Mouse (Mus musculus) lung, embryonic 15.5 days (tissue): Measurements from ENCODE around the gene Ankrd35. TPM values are rescaled to one million over a fixed set of nuclear protein-coding genes. Genes with fewer than 3 reads are reported as not detected.
A peak's percentile ranks its signal among the peaks of the same experiment; 100 is the strongest.

Source experiments
- ATAC-seq: fragments of 200-750 bp; cut with Nextera tagmentation; 2 replicates; pipeline ENCODE4 v1.8.0; 2017; ENCODE audit warnings: moderate number of reproducible peaks, borderline replicate concordance; ENCODE audit not compliant: low FRiP score, low TSS enrichment; ENCODE audit errors: extremely low read depth
- H3K27ac ChIP-seq: fragments of 300-500 bp; sonication (generic); 2 replicates; pipeline ENCODE4 v1.5.1; 2015; ENCODE audit warnings: moderate library complexity, mild to moderate bottlenecking, inconsistent platforms
- H3K27me3 ChIP-seq: fragments of 300-500 bp; sonication (generic); 2 replicates; pipeline ENCODE4 v1.6.1; 2015; ENCODE audit warnings: inconsistent platforms
- H3K36me3 ChIP-seq: fragments of 300-500 bp; sonication (generic); 2 replicates; pipeline ENCODE4 v1.6.1; 2015; ENCODE audit warnings: inconsistent platforms
- H3K4me1 ChIP-seq: fragments of 300-500 bp; sonication (generic); 2 replicates; pipeline ENCODE4 v1.6.1; 2015; ENCODE audit warnings: inconsistent platforms
- H3K4me2 ChIP-seq: fragments of 300-500 bp; sonication (generic); 2 replicates; pipeline ENCODE4 v1.6.1; 2015; ENCODE audit warnings: inconsistent platforms, mild to moderate bottlenecking, moderate library complexity
- H3K4me3 ChIP-seq: fragments of 300-500 bp; sonication (generic); 2 replicates; pipeline ENCODE4 v1.5.1; 2015; ENCODE audit warnings: mild to moderate bottlenecking, inconsistent platforms
- H3K9ac ChIP-seq: fragments of 300-500 bp; sonication (generic); 2 replicates; pipeline ENCODE4 v1.6.1; 2015; ENCODE audit warnings: inconsistent platforms
- H3K9me3 ChIP-seq: fragments of 300-500 bp; sonication (generic); 2 replicates; pipeline ENCODE4 v1.6.1; 2016; ENCODE audit warnings: inconsistent platforms
- WGBS: fragments of 180-500 bp; shearing (Covaris S2); methylation state at CpG from one replicate; pipeline ENCODE4 v1.1.7; 2015; 5-methylcytosine and 5-hydroxymethylcytosine counted together
- polyA plus RNA-seq: library from polyadenylated mRNA; unstranded; fragments of >200 nt; fragmentation: Nextera tagmentation; extraction: Ambion mirVana; gene quantifications from 2 replicates; pipeline ENCODE4 v1.2.1, GENCODE M21; 2015

Ankrd35 gene
- polyA plus RNA-seq, 1 experiment from 2014 or later = 0.24 TPM

GRCm38 (mm10) chr3:96714286-96714685 lies 44.4 kb downstream of the Ankrd35 start:
- ATAC-seq = no peak
- peaks cover 69% of the 10 kb centered on the region for H3K36me3 ChIP-seq
- H3K27ac ChIP-seq = no peak overlapping the region
- H3K27me3 ChIP-seq = no peaks in the 10 kb centered on the region
- no peaks in the 10 kb centered on the region for H3K9me3 ChIP-seq
- no peak overlapping the region for H3K4me2 ChIP-seq
- 68% methylated on average over 5 of the region's 5 CpGs for WGBS
- H3K4me1 ChIP-seq = no peaks in the 10 kb centered on the region
- H3K9ac ChIP-seq = no peak overlapping the region
- no peak overlapping the region for H3K4me3 ChIP-seq

- WGBS = 66% methylated on average over 2 of the region's 2 CpGs
- peaks cover 66% of the 10 kb centered on the region for H3K36me3 ChIP-seq
- ATAC-seq = no peak
Measured at GRCm38 (mm10) chr3:96715854-96716253, 45.9 kb downstream of the Ankrd35 start.

GRCm38 (mm10) chr3:96719173-96719572 lies 49.2 kb downstream of the Ankrd35 start:
- Histone ChIP-seq H3K27me3 (no peaks in the 10 kb centered on the region), H3K4me2 (no peak overlapping the region), H3K9me3 (no peaks in the 10 kb centered on the region), H3K36me3 (peaks cover 57% of the 10 kb centered on the region), H3K4me3 (no peak overlapping the region), H3K27ac (no peak overlapping the region), H3K4me1 (no peaks in the 10 kb centered on the region), H3K9ac (no peak overlapping the region)
- WGBS = 43% methylated on average over 14 of the region's 14 CpGs
- ATAC-seq = no peak

More at GRCm38 (mm10) chr3:96715854-96716253, 45.9 kb downstream of the Ankrd35 start:
- no peak overlapping the region for H3K9ac ChIP-seq
- H3K4me3 ChIP-seq = no peak overlapping the region
- H3K4me1 ChIP-seq = no peaks in the 10 kb centered on the region
- H3K4me2 ChIP-seq = no peak overlapping the region
- H3K27ac ChIP-seq = no peak overlapping the region
- H3K9me3 ChIP-seq = no peaks in the 10 kb centered on the region
- H3K27me3 ChIP-seq = no peaks in the 10 kb centered on the region

GRCm38 (mm10) chr3:96727343-96727827 lies 57.5 kb downstream of the Ankrd35 start, which contains the start of the genes Polr3c and Rnf115:
Gene Polr3c (minus strand): TSS chr3:96727628.
Gene Rnf115 (plus strand): TSS chr3:96727664.
- Histone ChIP-seq H3K9ac (peak within 1 kb of the TSS; percentile 88), H3K27ac (peak within 1 kb of the TSS; percentile 73), H3K4me2 (peak within 1 kb of the TSS; percentile 66), H3K9me3 (no peaks in the 10 kb centered on the region), H3K4me1 (peaks cover 24% of the 10 kb centered on the region), H3K27me3 (no peaks in the 10 kb centered on the region), H3K4me3 (peak within 1 kb of the TSS; percentile 97), H3K36me3 (peaks cover 15% of the 10 kb centered on the region)
- WGBS = under 1% methylated on average over 44 of the region's 52 CpGs
- ATAC-seq = peak; percentile 98

- H3K27me3 ChIP-seq = no peaks in the 10 kb centered on the region
- H3K36me3 ChIP-seq = peaks cover 9% of the 10 kb centered on the region; the same call in 1 of the 2 replicates
- H3K27ac ChIP-seq = peak overlapping the region; percentile 73
- H3K9me3 ChIP-seq = no peaks in the 10 kb centered on the region
- H3K4me2 ChIP-seq = peak overlapping the region; percentile 65
- H3K4me3 ChIP-seq = peak overlapping the region; percentile 97
- peak; percentile 50 for ATAC-seq
- peaks cover 24% of the 10 kb centered on the region for H3K4me1 ChIP-seq
- WGBS = under 1% methylated on average over 42 of the region's 42 CpGs
- H3K9ac ChIP-seq = peak overlapping the region; percentile 88
Measured at GRCm38 (mm10) chr3:96727828-96728633, 58.1 kb downstream of the Ankrd35 start.

GRCm38 (mm10) chr3:96728634-96729402 lies 58.9 kb downstream of the Ankrd35 start:
- 36% methylated on average over 7 of the region's 7 CpGs for WGBS
- no peak for ATAC-seq
- Histone ChIP-seq H3K4me2 (peak overlapping the region; percentile 65), H3K27me3 (no peaks in the 10 kb centered on the region), H3K4me3 (peak overlapping the region; percentile 97), H3K27ac (peak overlapping the region; percentile 73; the same call in 1 of the 2 replicates), H3K9ac (peak overlapping the region; percentile 88; the same call in 1 of the 2 replicates), H3K36me3 (peaks cover under 1% of the 10 kb centered on the region; the same call in 1 of the 2 replicates), H3K4me1 (peaks cover 24% of the 10 kb centered on the region), H3K9me3 (no peaks in the 10 kb centered on the region)

GRCm38 (mm10) chr3:96729403-96729784 lies 59.5 kb downstream of the Ankrd35 start:
- ATAC-seq = no peak
- WGBS = 26% methylated on average over 3 of the region's 3 CpGs
- Histone ChIP-seq H3K4me3 (no peak overlapping the region), H3K4me2 (no peak overlapping the region), H3K9me3 (no peaks in the 10 kb centered on the region), H3K4me1 (peaks cover 24% of the 10 kb centered on the region), H3K27ac (no peak overlapping the region), H3K9ac (no peak overlapping the region), H3K27me3 (no peaks in the 10 kb centered on the region), H3K36me3 (no peaks in the 10 kb centered on the region)

GRCm38 (mm10) chr3:96730785-96731184 lies 60.9 kb downstream of the Ankrd35 start:
- Histone ChIP-seq H3K4me1 (peaks cover 24% of the 10 kb centered on the region), H3K4me2 (no peak overlapping the region), H3K9me3 (no peaks in the 10 kb centered on the region), H3K27me3 (no peaks in the 10 kb centered on the region), H3K9ac (no peak overlapping the region), H3K36me3 (no peaks in the 10 kb centered on the region), H3K27ac (no peak overlapping the region), H3K4me3 (no peak overlapping the region)
- ATAC-seq = no peak
- WGBS = 66% methylated on average over 5 of the region's 5 CpGs

GRCm38 (mm10) chr3:96733984-96734383 lies 64.1 kb downstream of the Ankrd35 start:
- peaks cover 10% of the 10 kb centered on the region; the same call in 1 of the 2 replicates for H3K4me1 ChIP-seq
- 94% methylated on average over 1 of the region's 1 CpGs for WGBS
- no peak for ATAC-seq

GRCm38 (mm10) chr3:96735200-96735599 lies 65.3 kb downstream of the Ankrd35 start:
- H3K4me1 ChIP-seq = 0 out of 2 replicates have a peak, but pooled peaks cover 2% of the 10 kb centered on the region
- H3K4me3 ChIP-seq = no peak overlapping the region
- H3K27me3 ChIP-seq = no peaks in the 10 kb centered on the region
- no peak overlapping the region for H3K9ac ChIP-seq
- ATAC-seq = no peak
- H3K36me3 ChIP-seq = no peaks in the 10 kb centered on the region
- H3K4me2 ChIP-seq = no peak overlapping the region
- H3K27ac ChIP-seq = no peak overlapping the region
- no peaks in the 10 kb centered on the region for H3K9me3 ChIP-seq
- WGBS = 85% methylated on average over 2 of the region's 2 CpGs

More at GRCm38 (mm10) chr3:96733984-96734383, 64.1 kb downstream of the Ankrd35 start:
- Histone ChIP-seq H3K4me2 (no peak overlapping the region), H3K27ac (no peak overlapping the region), H3K27me3 (no peaks in the 10 kb centered on the region), H3K4me3 (no peak overlapping the region), H3K36me3 (no peaks in the 10 kb centered on the region), H3K9me3 (no peaks in the 10 kb centered on the region), H3K9ac (no peak overlapping the region)

GRCm38 (mm10) chr3:96737013-96737740 lies 67.2 kb downstream of the Ankrd35 start:
- no peak overlapping the region for H3K4me3 ChIP-seq
- H3K4me2 ChIP-seq = no peak overlapping the region
- H3K27ac ChIP-seq = no peak overlapping the region
- no peak overlapping the region for H3K9ac ChIP-seq
- H3K9me3 ChIP-seq = no peaks in the 10 kb centered on the region
- WGBS = 33% methylated on average over 1 of the region's 1 CpGs
- no peaks in the 10 kb centered on the region for H3K4me1 ChIP-seq
- H3K36me3 ChIP-seq = no peaks in the 10 kb centered on the region
- H3K27me3 ChIP-seq = no peaks in the 10 kb centered on the region
- ATAC-seq = no peak
